Mouse (Mus musculus): ENCODE measurements around the gene Tm6sf1.

Gene Tm6sf1

DNA sequence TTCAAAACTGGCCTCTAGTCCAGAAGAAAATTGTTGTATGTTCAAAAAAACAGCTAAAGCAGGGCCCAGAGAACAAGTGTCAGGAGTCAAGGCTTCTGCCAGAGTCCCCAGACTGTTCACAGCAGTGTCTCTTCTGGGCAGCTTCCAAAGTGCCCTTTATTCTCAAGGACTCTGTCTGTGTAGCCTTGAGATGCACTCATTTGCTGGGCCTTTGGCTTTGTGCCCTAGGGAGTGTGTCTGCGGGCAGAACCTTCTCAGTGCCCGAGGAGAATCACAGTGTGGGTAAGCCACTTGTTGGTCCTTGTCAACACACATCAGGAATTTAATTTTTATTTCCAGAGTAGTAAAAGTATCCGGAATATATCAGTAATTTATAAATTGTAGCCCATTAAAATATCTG is 22.8 kb downstream of the Tm6sf1 start:
- no peak for DNase-seq (ENCODE audit: low read depth, low spot score)

DNA sequence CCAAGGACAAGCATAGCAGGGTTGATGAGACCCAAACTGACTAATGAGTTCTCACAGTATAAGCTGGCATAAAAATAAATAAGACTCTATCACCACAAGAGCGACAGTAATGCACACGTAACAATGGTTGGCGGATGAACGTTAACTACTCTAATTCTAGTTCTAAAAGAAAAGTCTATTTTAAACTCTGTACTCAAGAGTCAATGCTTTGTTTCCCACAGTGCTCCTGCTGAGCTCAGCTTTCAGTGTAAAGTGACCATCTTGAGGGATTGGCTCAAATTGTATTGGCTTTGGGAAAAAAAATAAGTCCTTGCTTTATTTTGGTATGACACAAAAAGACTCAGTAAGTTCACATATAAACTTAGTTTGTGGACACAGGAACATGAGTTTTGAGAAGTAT is 26.3 kb downstream of the Tm6sf1 start:
- no peak for DNase-seq (ENCODE audit: low read depth, low spot score)

DNA sequence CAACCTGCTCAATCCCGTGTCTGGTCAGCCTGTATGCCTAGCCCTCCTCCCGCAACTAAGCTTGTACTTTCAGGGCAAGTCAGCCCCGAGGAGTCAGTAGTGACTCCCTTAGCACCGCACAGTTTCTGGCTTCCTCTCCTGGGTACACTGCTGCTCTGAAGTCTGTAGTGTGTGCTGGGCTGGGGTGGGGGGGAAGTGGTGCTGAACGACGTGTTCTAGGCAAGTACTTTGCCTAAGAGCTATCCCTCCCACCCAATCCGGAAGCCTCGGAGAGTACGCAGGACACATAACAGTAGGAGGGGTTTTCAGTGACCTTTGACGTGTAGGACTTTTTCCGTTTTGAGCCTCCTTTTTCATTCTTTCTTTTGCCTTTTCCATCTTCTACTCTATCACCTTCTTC is 40.6 kb downstream of the Tm6sf1 start:
- no peak for DNase-seq (ENCODE audit: low read depth, low spot score)

DNA sequence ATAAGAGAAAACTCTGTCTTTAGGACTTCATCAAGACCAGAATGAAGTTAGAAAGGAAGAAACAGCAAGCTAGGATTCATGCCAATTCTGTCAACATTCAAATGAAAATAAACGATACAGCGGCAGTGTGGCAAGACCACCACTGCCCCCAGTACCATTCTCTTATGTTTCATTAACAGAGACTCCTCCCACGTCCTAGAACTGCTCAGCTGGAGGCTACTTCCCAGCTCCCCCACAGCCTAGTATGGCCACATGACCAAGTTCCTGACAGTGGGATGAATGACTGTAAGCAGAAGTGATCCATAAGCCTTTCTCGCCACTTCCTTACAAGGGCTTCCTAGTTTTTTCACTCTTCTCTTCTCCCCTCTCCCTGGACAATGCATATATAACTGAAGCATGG is 45.3 kb downstream of the Tm6sf1 start:
- no peak for DNase-seq (ENCODE audit: low read depth, low spot score)

DNA sequence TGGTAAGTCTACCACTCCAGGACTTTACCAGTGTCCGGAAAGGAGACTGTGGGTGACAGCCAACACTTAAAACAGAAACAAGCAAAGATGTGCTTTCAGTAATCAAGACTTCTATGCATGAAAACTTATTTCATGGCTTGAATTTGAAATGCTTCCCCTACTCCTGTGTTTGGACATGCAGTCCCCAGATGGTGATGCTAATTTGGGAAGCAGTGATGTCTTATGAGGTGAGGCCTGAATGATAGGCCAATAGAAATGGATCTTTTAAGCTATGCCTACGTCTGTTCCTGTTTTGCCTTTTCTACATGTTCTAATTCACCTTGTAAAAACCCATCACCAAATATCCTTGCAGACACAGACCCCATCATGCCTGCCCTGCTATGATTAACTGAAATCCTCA is 46.1 kb downstream of the Tm6sf1 start:
- DNase-seq (ENCODE audit: low read depth, low spot score), result no peak

DNA sequence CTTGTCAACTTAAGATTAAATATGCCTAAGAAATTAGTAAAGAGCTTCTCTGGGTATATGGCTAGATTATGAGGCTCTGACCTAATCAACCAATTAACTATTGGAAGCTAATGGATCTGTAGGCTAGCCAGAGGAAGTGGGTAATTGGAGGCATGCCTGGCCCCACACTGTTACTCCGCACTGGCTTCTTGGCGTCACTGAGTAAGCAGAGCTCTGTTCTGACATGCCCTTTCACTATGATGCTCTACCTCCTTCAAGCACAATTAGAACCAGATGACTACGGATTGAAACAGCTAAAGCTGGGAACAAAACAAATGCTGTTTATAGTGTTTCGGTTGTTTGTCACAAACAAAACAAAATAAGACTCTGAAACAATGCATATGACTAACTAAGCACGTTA is 59.5 kb downstream of the Tm6sf1 start:
- DNase-seq (ENCODE audit: low read depth, low spot score), result no peak

DNA sequence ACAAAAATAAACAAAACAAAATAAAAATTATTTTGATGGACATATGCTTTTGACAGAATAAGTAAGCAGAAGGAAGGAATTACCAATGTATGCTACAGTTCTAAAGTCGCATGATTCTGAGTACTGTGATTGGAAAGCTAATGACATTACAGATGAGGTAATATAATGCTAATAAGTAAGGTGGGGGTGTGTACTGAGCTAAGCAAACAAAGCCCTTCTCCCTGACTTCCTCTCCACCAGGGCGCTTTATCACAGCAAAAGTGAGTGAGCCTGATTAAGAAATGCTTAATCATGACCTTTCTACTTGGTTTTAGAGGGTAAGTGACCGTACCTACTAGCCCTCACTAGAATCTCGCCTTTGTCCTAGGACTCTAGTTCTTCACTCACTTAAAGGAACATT is 61.5 kb downstream of the Tm6sf1 start:
- DNase-seq (ENCODE audit: low read depth, low spot score), result no peak

DNA sequence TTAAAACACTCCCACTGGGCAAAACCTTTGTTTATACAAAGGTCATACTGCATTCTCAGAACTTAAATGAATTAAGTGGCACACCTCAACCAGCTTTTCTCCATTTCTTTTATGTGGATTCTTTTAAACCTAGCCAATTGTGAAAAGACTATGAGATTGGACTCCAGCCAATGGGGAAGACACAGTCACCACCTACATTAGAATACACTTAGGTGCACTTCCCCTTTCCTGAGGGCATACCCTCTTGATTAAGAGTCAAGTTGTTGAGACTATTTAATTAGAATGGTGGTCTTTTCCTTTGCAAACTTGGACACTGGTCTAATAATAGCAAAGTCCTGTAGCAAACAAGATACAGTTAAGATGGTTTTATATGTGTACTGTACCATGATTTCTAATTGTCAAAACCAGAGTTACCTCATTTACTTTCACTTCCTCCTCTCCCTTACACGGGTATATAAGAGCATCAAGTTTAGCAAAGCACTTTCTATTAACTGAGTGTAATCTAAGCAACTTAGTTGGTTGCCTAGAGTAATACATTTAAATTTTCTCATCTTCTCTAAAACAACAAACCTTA is 62.7 kb downstream of the Tm6sf1 start:
- no peak for DNase-seq (ENCODE audit: low read depth, low spot score)

DNA sequence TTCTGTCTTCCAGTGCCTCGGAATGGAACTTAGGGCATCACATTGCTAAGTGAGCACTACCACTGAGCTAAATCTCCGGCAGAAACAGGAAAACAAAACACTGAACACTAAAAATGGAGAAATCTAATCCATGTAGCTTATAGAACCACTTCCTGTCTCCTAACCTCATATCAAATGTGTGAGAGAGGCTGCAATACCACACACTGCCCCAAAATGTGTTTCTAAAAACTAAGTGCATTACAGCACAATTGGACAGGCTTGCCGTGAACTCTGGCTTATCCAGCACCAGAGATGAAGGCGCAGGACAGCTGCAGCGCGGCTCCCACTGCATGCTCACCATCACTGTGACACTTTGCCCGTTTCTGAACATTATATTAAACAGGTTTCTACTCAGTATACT is 70.2 kb downstream of the Tm6sf1 start:
- no peak for DNase-seq (ENCODE audit: low read depth, low spot score)

DNA sequence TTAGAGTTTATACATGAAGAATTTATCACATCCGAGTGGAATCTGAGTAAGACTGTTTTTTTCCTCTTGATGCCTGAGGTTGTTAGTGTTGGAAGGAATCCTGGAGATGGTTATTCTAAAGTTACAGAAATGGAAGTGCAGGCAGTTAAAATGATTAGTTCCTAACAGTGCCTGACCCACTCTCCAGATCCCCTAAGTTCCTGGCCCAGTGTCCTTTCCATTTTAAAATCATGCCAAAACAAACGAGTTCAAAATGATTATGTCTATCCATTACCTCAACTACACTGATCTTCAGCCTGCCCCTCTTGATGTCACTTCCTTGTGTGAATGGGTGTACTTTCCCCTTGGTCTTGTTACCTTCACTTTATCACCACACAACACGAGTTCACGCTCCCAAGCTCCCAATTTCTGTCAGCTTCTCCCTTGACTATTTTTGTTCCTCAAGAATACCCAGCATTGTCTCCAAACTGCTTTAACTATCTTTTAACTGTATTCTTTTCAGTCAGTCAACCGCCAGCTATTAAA is 73.8 kb downstream of the Tm6sf1 start:
- no peak for DNase-seq (ENCODE audit: low read depth, low spot score)

DNA sequence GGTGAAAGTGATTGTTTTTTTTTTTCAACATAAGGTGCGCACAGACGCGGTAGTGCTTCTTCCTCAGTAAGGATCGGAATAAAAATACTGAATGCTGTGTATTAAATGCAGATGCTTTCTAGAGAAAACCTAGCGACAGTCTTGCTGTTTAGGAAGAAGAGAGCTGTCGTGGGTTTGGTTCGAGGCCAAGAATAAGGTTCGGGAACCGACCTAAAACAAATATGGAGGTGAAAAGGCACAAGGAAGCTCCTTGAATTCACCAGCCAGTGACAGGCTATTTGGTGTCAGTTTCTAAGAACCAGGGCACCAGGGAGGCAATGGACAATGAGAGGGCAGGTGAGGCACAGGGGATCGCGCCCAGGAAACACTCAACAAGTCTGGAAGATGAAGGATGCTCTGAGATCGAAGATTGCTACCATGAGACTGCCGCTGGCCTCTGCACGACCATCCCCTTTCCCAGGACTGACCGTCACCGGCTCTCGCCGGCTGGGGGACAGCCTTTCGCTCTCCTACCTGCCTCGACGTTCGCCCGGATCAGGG is 74.3 kb downstream of the Tm6sf1 start:
- peak; percentile 13 for DNase-seq (ENCODE audit: low read depth, low spot score)

DNA sequence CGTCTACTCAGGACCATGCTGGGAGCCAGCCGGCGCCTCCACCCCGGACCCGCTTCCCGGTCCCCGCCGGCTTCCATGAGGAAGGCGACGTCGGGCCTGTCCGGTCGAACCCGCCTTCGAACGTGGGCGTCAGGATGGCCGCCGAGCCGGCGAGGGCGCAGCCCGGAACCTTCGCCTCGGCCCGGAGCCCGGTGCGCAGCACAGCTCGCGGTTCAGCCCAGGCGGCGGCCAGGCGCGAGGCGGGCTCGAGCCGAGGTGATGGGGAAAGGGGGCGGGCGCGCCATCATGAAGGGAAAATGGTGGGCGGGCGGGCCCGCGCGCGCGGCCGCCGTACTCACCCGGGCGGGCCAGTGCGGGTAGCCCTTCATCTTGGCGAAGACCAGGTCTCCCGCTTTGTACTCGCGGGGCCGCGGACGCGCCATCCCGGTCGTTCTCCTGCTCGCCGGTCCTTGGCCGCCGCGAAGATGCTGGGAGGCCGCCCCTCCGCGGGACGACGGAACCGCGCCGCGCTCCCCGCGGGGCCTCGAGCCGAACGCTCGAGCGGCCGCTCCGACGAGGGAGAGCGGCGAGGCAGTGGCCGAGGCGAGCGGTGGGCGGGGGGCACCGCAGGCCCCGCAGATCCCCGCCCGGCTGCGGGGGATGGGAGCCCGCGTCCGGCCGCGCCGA is 74.9 kb downstream of the Tm6sf1 start:
- DNase-seq (ENCODE audit: low read depth, low spot score), result peak; percentile 63

Measured in mesoderm, embryonic 11.5 days (tissue).